Mouse (Mus musculus): ENCODE data around the gene Pink1. TPM values are rescaled to one million over a fixed set of nuclear protein-coding genes. Genes with fewer than 3 reads are reported as not detected.

Pink1 gene
- polyA plus RNA-seq (2012; rRNA removed): 28.0 and 29.4 TPM in 2 replicates

GRCm38 (mm10) chr4:138326077-138326695, at the start of gene Pink1:
Pink1 (minus strand) TSS chr4:138326307.

GRCm38 (mm10) chr4:138367641-138368497, 41.8 kb upstream of the Pink1 start, which contains the start of gene Cda:
Cda (minus strand) TSS chr4:138367992.

GRCm38 (mm10) chr4:138304340-138305104, 21.6 kb downstream of the Pink1 start, which contains the start of gene Ddost:
Ddost (plus strand) TSS chr4:138304730.

Other genes starting within 250 kb of the Pink1 start
- gene Hp1bp3, start 110.0 kb downstream of the Pink1 start, polyA plus RNA-seq (2012; rRNA removed): 34.5 and 39.4 TPM in 2 replicates
- gene Sh2d5, start 75.9 kb downstream of the Pink1 start, polyA plus RNA-seq (2012; rRNA removed): 0.97 and 1.0 TPM in 2 replicates
- 0.31 and 0.35 TPM in 2 replicates for gene Kif17, start 75.9 kb downstream of the Pink1 start, polyA plus RNA-seq (2012; rRNA removed)
- gene Ddost, start 21.6 kb downstream of the Pink1 start, polyA plus RNA-seq (2012; rRNA removed): 113 and 114 TPM in 2 replicates
- gene Cda, start 41.7 kb upstream of the Pink1 start, polyA plus RNA-seq (2012; rRNA removed): 6.0 TPM in 2 replicates
- gene Fam43b, start 70.2 kb upstream of the Pink1 start, polyA plus RNA-seq (2012; rRNA removed): not detected in 2 replicates
- gene Mul1, start 108.4 kb upstream of the Pink1 start, polyA plus RNA-seq (2012; rRNA removed): 5.7 and 6.4 TPM in 2 replicates
- gene Camk2n1, start 128.0 kb upstream of the Pink1 start, polyA plus RNA-seq (2012; rRNA removed): 6.9 and 7.1 TPM in 2 replicates

Data from liver, embryonic 18 days (tissue).